Mouse (Mus musculus) ES-E14 (cell line): ENCODE data around the gene Arhgap44. TPM values are rescaled to one million over a fixed set of nuclear protein-coding genes. Genes with fewer than 3 reads are reported as not detected.

Experiments
- DNase-seq: peaks from one replicate; pipeline ENCODE4 v3.0.0-alpha.2; 2013; ENCODE audit warnings: low read depth, low spot score
- H3K27ac ChIP-seq: 2 replicates; pipeline ENCODE4 v1.5.1; 2012; ENCODE audit warnings: low read depth, mild to moderate bottlenecking, low read length, moderate library complexity, mixed read lengths; ENCODE audit not compliant: poor library complexity, insufficient read depth, severe bottlenecking
- H3K36me3 ChIP-seq: 2 replicates; pipeline ENCODE4 v1.6.1; 2012; ENCODE audit warnings: mild to moderate bottlenecking, low read length, moderate library complexity, mixed read lengths; ENCODE audit not compliant: control insufficient read depth, poor library complexity, insufficient read depth, severe bottlenecking
- H3K4me1 ChIP-seq, 2 experiments: fragments of 150-350 bp in 1 of 2; sonication (generic) in 1 of 2; 2 replicates each; pipeline ENCODE4 v1.6.1; 2012; ENCODE audit warnings: low read length in 2 of 2, mild to moderate bottlenecking in 1 of 2, mixed read lengths in 1 of 2; ENCODE audit not compliant: control insufficient read depth in 2 of 2, insufficient read depth in 2 of 2, poor library complexity in 1 of 2
- H3K4me3 ChIP-seq, 2 experiments: fragments of 150-350 bp in 1 of 2; sonication (generic) in 1 of 2; 2 replicates each; pipeline ENCODE4 v1.5.1; 2012; ENCODE audit warnings: low read length in 2 of 2, low read depth in 1 of 2, mild to moderate bottlenecking in 1 of 2, mixed read lengths in 1 of 2; ENCODE audit not compliant: insufficient read depth in 1 of 2, poor library complexity in 1 of 2, severe bottlenecking in 1 of 2
- H3K9ac ChIP-seq: 2 replicates; pipeline ENCODE4 v1.6.1; 2012; ENCODE audit warnings: low read depth, mild to moderate bottlenecking, low read length, mixed read lengths; ENCODE audit not compliant: poor library complexity, insufficient read depth, severe bottlenecking
- H3K9me3 ChIP-seq: fragments of 150-350 bp; sonication (generic); 2 replicates; pipeline ENCODE4 v1.6.1; 2012; ENCODE audit warnings: low read depth, mild to moderate bottlenecking, low read length; ENCODE audit not compliant: control insufficient read depth, insufficient read depth
- CHD2 ChIP-seq: IDR thresholded peaks from 2 replicates; pipeline ENCODE4 v1.6.1; 2014; ENCODE audit warnings: mild to moderate bottlenecking, low read depth, low read length, inconsistent platforms
- HCFC1 ChIP-seq: IDR thresholded peaks from 2 replicates; pipeline ENCODE4 v1.6.1; 2012; ENCODE audit warnings: low read length, inconsistent platforms, borderline replicate concordance; ENCODE audit not compliant: insufficient read depth
- MAFK ChIP-seq: IDR thresholded peaks from 2 replicates; pipeline ENCODE4 v1.6.1; 2014; ENCODE audit warnings: mild to moderate bottlenecking, low read depth, low read length, inconsistent platforms; ENCODE audit not compliant: insufficient read depth
- ZC3H11A ChIP-seq: IDR thresholded peaks from 2 replicates; pipeline ENCODE4 v1.6.1; 2012; ENCODE audit warnings: low read depth, mild to moderate bottlenecking, inconsistent platforms, low read length, borderline replicate concordance
- ZNF384 ChIP-seq: IDR thresholded peaks from 2 replicates; pipeline ENCODE4 v1.6.1; 2012; ENCODE audit warnings: low read depth, low read length, inconsistent platforms
- in situ Hi-C, 2 experiments: fragments of 600-800 bp; cut with MboI; formaldehyde crosslinking; loops; one replicate each; pipeline ENCODE4 v1.15.1; 2025; ENCODE audit warnings: low sequenced_read_pairs in 2 of 2, inconsistent platforms in 1 of 2; ENCODE audit not compliant: unreplicated experiment in 2 of 2
- total RNA-seq: library from RNA; depleted of rRNA; stranded (reverse); fragments of 300-350 nt; gene quantifications from 2 replicates; pipeline ENCODE4 v1.2.3, GENCODE M21; 2012

Gene Arhgap44
- total RNA-seq, 1 experiment: 8.8 TPM

DNA sequence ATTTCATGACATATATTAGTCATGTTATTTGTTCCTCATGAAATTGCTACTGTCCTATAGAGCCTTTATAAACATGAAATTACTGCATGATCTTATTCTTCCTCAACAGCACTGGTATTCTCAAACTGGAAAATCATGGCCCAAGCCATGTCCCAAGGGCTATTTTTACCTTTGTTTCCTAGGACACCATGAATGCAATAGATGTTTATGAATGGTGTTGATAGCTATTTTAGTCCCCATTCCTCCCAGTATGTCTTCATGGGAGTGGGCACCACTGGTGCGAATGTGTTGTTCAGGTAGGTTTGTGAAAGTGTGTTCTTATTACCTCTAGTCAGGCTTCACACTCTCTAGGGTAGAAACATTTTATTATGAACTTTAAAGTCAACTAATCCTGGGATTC is 22.4 kb upstream of the Arhgap44 start:
- no peak for TF ChIP-seq ZC3H11A
- DNase-seq: no peak
- H3K27ac ChIP-seq: no peak overlapping the region
- no peaks in the 10 kb centered on the region for H3K36me3 ChIP-seq
- no peak overlapping the region for H3K4me3 ChIP-seq
- no peaks in the 10 kb centered on the region for H3K4me1 ChIP-seq
- in situ Hi-C loops: no loop called here
- no peaks in the 10 kb centered on the region for H3K9me3 ChIP-seq
- no peak overlapping the region for H3K9ac ChIP-seq

DNA sequence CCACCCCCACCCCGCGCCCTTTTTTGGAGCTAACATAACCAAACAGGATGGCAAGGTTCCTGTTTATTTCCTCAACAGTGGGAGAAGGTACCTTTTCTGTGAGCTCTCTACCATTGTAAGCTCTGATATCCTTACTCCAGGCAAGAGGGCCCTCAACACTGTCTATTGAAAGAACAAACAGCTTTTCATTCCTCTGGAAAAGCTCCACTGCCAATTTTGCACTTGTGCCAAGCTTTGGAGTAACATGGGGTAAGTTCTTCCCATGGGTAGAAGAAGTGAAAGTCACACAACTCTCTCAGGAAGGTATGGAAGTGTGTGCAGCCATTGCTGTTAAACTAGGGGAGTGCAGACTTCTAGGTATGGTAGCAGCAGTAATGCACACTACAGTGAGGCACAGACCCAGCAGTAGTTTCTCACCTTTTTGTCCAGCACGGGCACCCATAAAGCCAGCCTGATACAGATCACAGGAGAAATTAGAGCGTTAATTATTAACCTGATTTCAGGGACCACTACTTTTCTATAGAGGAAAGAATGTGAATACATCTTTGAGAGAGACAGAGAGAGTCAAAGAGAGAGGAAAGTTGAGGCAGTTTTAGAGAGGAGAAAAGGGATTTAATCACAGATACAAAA is 7.5 kb upstream of the Arhgap44 start:
- Histone ChIP-seq H3K4me1 (no peaks in the 10 kb centered on the region), H3K27ac (no peak overlapping the region), H3K9me3 (no peaks in the 10 kb centered on the region), H3K4me3 (no peak overlapping the region), H3K9ac (no peak overlapping the region), H3K36me3 (no peaks in the 10 kb centered on the region)
- no peak for TF ChIP-seq MAFK
- no peak for TF ChIP-seq CHD2
- TF ChIP-seq ZNF384: no peak
- TF ChIP-seq ZC3H11A: no peak
- no peak for TF ChIP-seq HCFC1
- in situ Hi-C loops: no loop called here
- DNase-seq: no peak

DNA sequence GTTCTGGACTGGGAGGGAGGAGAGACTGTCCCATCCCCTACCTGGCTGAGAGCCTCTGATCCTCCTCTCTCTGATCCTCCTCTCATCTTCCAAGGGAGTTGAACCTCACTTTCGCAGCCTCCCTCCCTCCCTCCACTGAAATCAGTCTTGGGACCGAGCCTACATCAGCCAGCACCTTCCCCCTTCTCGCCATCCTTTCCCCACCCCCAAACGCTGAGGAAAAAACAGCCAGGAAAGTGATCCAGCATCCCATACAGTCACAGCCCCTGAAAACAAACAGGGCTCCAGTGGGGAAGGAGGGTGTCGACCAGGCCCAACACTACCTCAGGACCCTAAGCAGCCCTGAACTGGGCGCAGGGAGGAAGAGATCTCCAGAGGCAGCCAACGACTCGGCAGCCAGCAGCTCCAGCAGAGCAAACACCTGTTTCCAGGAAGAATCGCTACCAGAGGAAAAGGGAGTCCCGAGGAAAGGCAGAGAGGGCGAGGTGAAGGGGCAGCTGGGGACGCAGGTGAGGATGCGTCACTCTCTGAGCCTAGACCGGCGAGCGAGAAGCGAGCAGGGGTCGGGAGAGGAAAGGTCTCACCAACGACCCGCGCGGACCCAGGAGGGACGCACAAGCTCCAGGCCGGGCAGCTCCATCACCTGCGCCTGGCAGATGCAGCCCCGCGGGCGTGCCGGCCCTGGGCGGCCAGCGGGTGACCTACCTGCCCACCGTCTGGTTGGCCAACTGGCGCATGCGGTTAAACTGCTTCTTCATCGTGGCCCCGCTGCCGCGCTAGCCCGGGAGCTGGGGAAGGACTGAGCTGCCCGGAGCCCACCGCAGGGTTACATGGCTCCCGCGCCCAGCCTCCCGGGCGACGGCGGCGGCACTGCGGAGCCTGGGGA is 637 bp downstream of the Arhgap44 start:
- TF ChIP-seq ZC3H11A: no peak
- TF ChIP-seq MAFK: no peak
- TF ChIP-seq HCFC1: no peak
- TF ChIP-seq ZNF384: no peak
- no peak for TF ChIP-seq CHD2
- peaks cover 2 to 4% of the 10 kb centered on the region in 2 experiments; a peak in 2 of 4 replicates for H3K4me1 ChIP-seq
- no peaks in the 10 kb centered on the region for H3K36me3 ChIP-seq
- peak overlapping the region; percentile 81 for H3K9ac ChIP-seq
- in situ Hi-C loops: no loop called here
- no peak overlapping the region for H3K27ac ChIP-seq
- peak overlapping the region; percentile 93 to 95 for H3K4me3 ChIP-seq
- DNase-seq: peak; percentile 16
- no peaks in the 10 kb centered on the region for H3K9me3 ChIP-seq

DNA sequence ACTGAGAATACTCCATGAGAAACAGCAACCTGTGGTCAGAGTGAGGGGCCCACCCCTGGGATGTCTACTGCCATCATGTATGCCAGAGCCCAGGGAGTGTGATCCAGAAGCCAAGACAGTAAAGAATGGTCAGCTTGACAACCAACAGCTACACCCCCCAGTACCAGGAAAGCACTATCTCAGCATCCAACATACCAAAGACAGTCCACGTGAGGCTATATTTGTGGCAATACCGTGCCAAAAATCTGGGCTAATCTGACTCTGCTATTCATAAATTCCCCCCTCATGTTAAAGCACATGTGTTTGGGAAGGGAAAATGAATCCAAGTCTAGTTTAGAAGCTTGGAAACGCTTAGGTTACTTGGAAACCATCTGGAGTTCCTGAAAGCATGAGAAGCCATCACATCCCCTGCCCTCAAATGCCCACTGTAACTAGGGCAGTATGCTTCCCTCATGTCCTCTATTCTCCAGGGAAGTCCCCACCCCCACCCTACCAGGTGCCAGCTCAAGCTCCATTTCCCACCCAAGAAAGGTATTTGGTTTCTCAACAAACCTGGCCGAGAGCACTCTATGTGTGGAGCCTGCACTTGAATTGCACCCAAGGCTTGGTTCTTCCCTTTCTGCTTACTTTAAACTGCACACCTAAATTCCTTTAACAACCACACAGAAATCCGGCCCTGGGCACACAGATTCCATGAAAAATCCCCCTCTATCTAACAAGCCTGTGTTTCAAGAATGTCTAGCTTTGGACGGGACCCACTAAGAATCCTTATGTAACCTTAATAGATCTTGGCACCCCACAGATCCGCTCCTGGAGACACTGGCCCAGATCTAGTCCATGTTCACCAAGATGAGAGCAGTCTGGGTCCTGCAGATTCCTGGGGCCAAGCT is 1.5 kb downstream of the Arhgap44 start:
- H3K27ac ChIP-seq: no peak overlapping the region
- no peaks in the 10 kb centered on the region for H3K9me3 ChIP-seq
- in situ Hi-C loops: no loop called here
- DNase-seq: no peak
- TF ChIP-seq HCFC1 (no peak), CHD2 (no peak), MAFK (no peak), ZC3H11A (no peak), ZNF384 (no peak)
- peak overlapping the region; percentile 81; the same call in 1 of the 2 replicates for H3K9ac ChIP-seq
- H3K4me3 ChIP-seq: peak overlapping the region; percentile 93 to 95; a peak in 3 of 4 replicates
- H3K36me3 ChIP-seq: no peaks in the 10 kb centered on the region
- peaks cover 2 to 4% of the 10 kb centered on the region in 2 experiments; a peak in 2 of 4 replicates for H3K4me1 ChIP-seq
